Mouse (Mus musculus) A20 (cell line): ENCODE data around the gene Epb42.
"Not testable (repeated sequence)": the region's sequence is repeated elsewhere in the genome, so short reads cannot be mapped to it uniquely, and the experiment has no call there.

Experiments used
- DNase-seq: peaks from one replicate; pipeline ENCODE4 v3.0.0-alpha.2; 2011; ENCODE audit warnings: low read depth, low spot score

The Epb42 gene

DNA sequence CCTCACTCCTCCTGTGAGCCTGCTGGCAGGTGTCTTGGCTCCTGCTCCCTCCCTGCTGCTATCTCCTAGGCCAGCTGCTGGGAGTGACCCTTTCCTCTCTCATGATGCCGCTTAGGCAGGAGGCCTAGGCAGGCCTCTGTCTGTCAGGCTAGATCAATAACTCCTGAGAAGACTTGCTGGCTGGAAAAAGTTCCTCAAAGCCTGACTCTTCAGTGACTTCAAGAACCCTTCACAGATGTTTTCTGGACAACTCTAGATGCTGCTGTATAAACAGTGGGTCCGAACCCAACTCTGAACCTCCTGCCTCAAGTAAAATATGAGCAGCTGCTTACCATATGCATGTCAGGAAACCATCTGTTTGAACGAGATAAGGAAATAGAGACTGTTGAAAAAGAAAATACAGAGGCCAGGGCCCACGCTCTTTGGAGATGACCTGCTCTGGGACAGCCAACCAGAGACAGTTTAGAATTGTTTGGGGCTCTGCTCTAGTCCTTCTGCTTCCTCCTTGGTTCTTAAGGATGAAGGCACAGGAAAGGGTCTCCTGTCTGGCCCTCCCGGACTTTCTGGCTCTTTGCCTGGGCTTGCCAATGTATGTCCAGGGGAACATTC, at the start of gene Epb42:
Epb42 (minus strand) TSS at position 340 of the 609 bp plus-strand sequence.
- no peak for DNase-seq

DNA sequence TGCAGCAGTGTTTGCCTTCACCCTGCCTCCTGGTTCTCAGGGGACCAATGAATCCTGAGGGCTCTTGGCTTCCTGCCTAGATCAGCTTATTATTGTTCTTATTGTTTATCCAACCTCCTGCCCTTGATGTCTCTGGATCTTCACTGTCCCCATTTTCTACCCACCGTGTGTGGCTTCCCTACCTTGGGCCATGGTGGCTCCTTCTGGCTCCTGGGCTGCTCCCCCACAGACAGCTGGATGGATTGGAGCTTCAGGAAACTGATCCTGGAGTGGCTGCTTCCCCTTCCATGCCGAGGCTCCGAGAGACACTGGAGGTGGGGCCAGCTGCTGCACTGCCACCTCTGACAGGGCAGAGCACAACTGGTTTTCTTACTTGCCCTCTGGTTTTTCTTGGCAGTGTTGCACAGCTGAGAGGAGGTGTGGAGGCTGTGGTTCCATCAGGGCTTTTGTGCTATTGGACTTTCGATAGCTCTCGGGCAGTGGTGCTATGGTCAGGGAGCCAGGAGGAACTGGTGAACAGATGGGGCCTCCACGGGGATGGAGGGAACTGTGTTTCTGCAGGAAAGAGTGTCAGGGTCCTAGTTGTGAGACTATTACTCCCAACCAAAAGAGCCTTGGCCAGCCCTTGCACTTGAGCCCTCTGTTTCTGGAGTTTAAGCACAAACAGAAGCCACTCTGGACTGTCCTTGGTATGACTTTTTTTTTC, 48.8 kb upstream of the Epb42 start, which contains the start of gene Tgm5:
Tgm5 (minus strand) TSS at position 362 of the 706 bp plus-strand sequence.
- DNase-seq: no peak

DNA sequence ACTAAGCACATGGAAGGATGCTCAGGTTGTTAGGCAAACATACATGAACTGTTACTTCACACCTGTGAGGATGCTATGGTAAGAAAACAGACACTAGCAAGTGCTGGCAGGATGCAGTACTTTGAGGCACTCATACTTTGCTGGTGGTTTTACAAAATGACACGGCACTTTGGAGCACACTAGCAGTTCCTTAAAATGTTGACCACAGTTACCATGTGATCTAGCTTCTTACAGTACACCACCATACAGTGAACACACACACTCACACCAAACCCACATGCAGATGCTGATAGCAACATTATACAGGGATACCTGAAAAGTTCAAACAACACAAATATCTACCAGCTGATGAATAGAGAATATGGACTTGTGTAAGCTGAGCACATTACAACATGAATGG, 45.8 kb upstream of the Epb42 start:
- DNase-seq: no peak

DNA sequence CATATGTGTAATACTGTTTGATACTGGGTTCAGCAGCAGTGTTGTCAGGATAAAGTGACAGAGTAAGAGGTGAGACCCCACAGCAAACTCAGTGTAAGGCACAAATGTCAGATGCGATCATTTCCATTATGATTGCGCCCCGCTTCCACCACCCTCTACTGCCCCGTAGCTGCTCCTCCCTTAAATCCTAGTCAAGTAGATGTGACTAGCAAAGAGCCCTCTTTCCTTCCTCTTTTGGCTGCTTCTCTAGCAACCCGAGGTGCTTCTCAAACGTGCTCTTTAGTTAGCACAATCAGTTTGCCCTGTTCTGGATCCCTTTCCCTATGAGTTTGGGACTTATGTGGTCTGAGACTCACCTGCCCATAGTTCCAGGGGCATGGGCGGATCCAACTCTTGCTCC, 37.9 kb upstream of the Epb42 start:
- no peak for DNase-seq

DNA sequence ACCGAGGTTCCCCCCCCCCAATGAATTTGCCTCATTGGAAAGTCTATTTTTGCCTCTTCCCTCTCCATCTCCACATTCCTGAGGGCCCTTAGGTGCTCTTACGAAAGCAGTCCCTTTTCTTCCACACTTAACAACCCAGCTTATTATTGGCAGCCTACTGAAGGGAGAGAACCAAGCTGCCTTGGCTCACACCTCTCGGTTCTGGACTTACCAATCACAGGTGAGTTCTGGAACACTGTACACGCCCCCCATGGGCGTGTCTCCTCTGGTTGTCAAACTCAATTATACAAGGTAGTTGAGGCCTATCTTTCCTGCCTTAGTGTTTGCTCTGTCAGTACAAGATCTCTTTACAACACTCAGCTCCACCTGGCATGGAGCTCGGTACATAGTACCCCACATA, 35.0 kb upstream of the Epb42 start:
- DNase-seq: peak; percentile 19

DNA sequence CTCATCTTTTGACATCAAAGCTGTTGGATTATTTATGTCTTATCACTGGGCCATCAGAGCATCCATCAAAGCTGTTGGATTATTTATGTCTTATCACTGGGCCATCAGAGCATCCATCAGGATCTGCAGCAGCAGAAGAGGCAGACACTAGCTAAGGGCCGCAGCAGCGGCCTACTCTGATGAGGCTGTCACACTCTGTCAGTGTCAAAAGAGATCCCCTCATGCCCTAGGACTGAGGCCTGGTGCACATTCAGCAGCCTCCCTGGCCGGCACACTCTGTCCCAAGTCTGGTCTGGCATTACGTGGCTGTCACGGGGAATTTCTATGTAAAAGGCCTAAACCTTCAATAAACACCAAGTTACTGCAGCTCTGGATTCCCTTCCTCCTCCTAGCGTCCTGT, 32.6 kb upstream of the Epb42 start:
- no peak for DNase-seq

DNA sequence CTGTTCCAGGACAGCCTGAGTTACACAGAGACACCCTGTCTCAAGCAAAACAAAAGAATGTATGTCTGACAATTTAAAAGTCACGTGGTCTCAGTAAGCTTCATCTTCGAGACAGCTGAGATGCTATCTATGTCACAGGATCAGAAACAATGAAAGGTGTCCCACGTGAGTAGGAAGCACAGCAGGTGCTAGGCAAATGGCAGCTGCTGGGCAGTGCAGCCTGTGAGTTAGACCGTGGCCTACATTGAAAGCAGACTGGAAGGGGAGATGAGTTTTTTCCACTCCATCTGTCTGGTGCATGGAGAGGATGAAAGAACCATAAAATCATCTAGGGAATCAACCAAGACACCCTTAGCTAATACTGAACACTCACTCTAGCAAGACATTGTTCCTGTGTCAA, 30.2 kb upstream of the Epb42 start:
- DNase-seq: no peak

DNA sequence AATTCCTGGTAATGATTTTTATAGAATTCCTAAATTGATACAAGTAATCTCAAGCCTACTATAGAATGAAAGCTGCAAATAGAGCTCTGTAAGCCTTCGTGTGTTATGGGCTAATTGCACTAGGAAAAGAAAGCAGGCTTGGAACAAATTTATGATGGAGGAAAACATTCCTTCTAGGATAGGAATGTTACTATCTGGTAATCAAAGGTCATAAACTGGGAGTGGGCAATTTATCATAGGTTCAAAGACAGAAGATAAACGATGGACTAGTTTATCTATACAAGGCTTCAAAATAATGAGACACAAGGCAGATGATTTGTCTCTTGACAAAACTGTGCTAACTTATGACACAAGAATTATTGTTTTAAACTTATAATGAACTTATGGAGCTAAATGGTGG, 24.4 kb upstream of the Epb42 start:
- no peak for DNase-seq

DNA sequence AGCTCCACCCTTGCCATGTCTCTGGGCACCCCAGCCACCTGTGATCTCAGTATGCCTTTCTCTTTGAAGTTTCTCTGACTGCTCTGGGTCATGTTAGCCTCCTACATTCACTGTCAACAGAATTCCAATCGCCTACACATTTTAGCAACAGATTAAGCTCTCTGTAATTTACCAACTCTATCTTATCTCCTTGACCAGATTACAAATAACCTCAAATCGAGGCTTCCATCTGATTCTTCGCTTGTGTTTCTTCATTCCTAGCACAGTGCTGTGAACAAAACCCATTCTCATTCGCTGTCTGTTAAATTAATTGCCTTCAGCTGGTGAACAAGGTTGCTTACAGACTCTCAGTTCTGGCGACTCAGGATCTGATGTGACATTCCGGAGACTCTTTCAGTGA, 21.1 kb upstream of the Epb42 start:
- no peak for DNase-seq

DNA sequence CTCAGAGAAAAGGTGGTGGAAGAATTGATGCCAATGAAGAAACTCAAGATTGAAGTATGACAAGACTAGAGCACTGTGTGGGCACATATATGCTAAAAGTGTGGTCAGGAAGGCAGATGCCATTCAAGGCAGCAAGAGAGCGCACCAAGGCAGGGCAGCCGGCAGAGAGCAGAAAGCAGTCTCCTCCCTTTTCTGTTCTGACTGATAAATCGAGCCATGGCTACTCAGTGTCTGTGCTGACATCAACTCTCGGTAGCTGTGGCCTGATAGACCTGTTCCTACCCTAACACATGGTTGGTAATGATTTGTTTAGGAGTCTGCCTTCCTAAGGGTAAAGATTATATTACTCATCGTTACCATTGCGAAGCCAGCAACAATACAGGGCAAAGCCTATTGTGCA, 19.0 kb upstream of the Epb42 start:
- no peak for DNase-seq

DNA sequence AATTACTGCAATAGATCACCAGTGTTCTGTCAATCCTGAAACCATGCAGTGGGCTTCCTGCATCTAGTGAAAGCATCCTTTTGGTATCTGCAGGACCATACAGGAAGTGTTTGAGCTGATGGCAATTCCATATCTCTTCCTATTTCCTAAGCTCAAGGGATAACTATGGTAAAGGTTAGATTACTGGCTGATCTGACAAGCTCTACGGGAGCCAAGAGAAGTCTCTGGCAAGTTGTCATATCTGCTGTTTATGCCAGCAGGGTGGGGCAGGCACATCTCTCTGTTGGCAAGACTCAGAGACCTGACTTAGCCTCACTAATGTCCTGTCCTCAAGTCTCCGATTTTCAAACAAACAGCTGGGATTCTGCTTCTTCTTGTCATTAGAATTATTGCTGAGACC, 17.2 kb upstream of the Epb42 start:
- DNase-seq: no peak

DNA sequence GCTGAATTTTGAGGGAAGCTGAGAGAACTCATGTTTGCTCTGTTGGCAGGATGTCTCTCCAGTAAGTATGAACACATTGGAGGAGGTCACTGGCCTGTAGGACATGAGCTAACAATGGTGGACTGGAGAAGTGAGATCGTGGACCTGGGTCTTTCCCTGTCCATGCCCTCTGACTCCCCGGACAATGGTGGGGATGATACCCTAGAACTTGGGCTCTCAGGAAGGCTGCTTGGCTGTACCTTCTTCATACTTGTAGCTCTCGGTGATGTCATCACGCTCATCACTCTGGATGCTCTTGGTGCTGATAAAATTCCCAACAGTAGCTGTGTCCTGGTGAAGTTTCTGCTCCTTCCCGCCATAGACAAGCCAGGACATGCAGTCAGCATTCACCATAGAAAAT, 15.3 kb upstream of the Epb42 start:
- DNase-seq: no peak

DNA sequence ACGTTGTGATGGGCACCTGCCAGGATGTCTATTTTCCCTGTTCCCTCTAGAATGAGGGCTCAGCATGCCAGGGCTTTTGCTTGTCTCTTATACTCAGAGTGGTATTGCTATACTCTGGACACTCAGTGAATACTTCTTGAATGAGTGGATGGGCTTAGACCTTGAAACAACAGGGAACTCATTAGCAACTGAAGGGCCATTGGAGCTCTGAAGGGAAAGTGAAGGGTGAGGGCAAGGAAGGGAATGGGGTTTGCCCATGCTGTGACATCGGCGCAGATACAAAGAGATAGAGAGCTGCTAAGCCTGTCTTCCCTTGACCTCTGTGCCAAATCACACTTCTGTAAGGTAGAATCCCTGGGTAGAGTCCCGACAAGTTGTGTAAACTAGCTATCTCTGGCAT, 8.8 kb upstream of the Epb42 start:
- DNase-seq: no peak

DNA sequence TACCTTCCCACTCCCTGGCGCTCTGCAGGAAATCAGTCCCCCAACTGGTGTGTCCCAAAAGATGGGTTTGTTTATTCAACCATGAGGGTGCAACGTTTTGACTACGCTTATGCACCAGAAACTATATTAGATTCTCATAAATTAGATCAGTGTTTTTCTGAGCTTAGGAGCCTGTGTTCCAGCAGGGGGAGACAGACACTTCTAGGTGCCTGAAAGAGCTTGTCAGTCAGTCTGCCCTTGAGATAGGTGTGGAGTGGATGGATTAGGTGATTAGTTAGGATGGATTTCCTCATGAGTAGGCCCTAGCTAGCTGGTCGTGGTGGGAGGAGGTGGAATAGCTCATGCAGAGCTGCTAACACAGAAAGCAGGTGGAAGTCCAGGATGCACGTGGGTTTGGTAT, 4.2 kb upstream of the Epb42 start:
- DNase-seq: peak; percentile 56

DNA sequence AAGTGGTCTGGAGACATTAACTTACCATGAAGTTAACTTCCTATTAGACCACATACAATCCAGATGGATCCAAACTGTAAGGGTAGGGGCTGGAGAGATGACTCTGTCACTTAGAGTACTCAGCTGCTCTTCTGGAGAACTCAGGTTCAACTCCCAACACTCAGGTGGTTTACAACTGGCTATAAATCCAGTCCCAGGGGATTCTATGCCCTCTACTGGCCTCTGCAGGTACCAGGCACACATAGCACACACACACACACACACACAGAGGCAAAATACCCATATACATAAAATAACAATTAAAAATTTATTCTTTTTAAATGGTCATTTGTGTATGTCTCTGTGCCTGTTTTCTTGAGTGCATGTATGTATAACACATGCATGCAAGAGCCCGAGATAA, 2.5 kb upstream of the Epb42 start:
- DNase-seq: peak; percentile 16

DNA sequence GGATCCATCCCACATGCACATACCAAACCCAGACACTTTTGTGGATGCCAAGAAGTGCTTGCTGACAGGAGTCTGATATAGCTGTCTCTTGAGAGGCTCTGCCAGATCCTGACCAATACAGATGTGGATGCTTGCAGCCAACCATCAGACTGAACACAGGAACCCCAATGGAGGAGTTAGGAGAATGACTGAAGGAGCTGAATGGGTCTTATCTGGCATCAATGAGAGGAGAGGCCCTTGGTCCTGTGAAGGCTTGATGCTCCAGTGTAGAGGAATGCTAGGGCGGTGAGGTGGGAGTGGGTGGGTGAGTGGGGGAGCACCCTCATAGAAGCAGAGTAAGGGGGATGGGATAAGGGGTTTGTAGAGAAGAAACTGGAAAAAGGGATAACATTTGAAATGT, 2.0 kb upstream of the Epb42 start:
- DNase-seq: not testable (repeated sequence)

DNA sequence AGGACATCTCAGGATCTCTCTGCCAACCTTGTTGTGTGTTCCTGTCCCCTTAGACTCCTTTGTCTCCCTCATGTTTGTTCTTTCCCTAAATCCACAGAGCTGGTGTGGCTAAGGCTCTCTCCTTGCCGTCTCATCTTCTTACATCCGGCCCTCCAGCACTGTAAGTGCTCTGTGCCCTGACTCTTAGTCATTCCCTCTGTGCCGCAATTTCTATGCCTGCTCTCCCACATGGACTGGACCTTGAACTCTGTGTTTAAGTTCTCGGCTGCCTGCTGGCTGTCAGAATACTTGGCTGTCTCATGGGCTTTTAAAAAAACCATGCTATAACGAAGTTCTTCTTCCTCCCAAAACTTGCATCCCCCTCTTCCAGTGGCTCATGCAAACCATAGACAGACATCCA, 14.0 kb downstream of the Epb42 start:
- no peak for DNase-seq

DNA sequence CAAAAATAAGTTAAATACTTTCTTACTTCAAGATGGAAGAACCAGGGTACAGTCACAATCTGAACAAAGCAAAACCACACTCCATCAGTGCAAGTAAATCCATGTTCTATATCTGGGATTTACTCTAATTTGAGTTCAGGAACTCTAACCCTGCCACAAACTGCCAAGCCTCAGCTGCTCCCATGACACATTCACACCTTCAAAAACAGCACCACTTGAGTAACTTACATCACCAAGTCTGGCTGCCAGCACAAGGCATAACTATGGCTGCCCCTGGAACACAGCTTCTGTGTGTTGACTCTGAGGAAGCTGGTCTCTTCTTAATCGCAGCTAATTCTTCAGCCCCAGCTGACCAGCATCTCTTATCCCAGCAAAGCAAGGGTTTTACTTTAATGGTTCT, 19.7 kb downstream of the Epb42 start:
- no peak for DNase-seq

DNA sequence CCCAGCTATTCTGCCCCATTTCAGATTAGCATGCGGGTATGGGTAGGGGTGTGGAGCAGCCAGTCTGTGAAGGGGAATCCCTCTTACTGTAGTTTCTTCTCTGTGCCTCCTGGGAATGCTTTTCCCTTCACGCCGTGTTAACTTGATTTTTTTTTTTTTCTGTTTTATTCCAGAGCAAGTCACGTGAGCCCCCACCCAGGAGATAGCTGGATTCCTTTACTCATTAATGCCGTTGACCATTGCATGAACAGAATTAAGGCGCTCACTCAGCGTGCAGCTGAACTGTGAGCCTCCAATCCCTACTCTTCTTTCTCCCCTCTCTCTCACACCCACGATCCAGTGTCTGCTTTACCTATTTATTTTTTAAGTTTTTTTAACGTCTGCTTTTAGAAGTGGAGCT, 20.6 kb downstream of the Epb42 start:
- DNase-seq: no peak

DNA sequence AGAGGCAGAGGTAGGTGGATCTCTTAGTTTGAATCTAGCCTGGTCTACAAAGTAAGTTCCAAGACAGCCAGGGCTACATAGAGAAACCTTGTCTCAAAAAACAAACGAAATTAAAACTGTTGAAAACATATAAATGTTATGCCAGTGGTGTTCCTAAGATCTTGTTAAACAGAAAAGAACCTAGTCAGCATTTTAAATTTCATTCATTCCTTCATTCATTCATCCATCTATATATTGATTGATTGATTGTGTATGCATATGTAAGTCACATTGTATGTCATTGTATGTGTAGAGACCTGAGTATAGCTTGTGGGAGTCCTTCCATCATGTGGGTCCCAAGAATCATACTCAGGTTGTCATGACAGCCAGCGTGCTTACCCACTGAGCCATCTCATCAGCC, 21.4 kb downstream of the Epb42 start:
- no peak for DNase-seq

DNA sequence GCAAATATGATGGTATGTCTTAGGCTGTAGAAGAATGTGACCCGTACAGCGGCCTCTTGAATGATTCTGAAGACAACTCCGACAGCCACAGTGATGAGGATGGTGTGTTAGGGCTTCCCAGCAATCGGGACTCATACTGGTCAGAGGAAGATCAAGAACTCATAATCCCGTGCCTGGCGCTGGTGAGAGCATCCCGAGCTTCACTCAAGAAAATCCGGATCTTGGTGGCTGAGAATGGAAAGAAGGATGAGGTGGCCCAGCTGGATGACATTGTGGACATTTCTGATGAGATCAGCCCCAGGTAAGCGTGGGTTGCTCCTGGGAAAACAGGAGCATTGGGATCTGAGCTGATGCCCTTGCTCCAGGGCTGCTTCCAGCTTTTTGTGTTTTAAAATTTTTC, 24.2 kb downstream of the Epb42 start:
- no peak for DNase-seq

DNA sequence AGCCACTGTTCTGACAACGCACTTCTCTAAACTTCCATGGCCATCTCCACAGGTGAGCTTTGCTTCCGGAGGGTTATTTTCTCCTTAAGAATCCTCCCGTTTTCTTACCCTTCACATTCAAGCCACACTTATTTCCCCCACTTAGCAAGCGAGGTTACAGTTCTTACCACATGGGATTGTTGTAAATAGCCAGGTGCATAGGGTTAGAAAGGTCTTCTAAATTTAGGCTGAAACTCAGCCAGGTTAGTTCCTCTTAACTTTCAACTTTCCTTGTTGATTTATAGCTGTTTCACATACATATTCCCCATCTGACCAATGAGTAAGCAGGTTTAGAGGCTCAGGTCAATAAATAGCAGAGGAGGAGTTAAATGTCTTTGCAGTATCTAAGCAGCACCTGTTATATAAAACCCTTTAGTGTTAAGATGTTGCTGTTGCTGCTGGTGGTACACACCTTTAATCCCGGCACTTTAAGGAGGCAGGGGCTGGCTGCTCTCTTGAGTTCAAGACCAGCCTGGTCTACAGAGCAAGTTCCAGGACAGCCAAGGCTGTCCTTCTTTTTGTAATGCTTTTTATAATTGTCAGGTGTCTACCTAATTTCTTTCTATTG, 27.7 kb downstream of the Epb42 start:
- DNase-seq: peak; percentile 83

DNA sequence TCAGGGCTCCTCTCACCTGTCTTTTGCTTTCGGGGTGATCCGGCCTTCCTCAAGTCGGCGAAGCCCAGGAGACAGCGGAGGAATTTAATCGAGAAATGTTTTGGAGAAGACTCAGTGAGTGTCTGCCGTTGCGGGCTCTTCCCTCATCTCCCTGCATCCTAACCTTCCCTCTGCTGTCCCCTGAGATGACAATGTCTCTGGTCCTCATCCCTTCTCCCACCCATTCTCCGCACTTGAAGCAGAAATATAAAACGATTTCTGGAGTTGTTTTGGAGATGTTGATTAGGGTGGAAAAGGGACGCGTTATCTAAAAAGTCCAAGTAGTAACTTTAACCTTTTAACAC, 28.2 kb downstream of the Epb42 start:
- DNase-seq: no peak
